13 mouse cellular contexts compared by ENCODE assay signal in genomic region chr13:113706183-113706582, GRCm38 (mm10). TPM values are rescaled to one million over a fixed set of nuclear protein-coding genes. Genes with fewer than 3 reads are reported as not detected.
DNase-seq lines count a peak whose midpoint lies in the region; ATAC-seq and TF ChIP-seq lines count a peak whose summit lies in the region.
"Had no signal": no experiment of that assay in that cellular context is flagged by ENCODE, and none has a peak within 500 bp of the region (broad histone marks: within the 10 kb centered on the region; RNA-seq: fewer than 3 reads in every experiment).

No protein-coding gene starts in this region.

- H3K27ac ChIP-seq in midbrain, embryonic 10.5 days (replicated peaks): peak overlapping the region; percentile 52
- H3K27ac ChIP-seq in midbrain, embryonic 16.5 days (ENCODE audit: low read length): no peak overlapping the region
- no peak overlapping the region for H3K27ac ChIP-seq in limb, embryonic 14.5 days (replicated peaks; ENCODE audit: low read depth, low read length)
- H3K27ac ChIP-seq: limb, embryonic 15.5 days had no signal

- no peak overlapping the region for H3K4me3 ChIP-seq in midbrain, embryonic 10.5 days
- no peak overlapping the region for H3K4me3 ChIP-seq in midbrain, embryonic 16.5 days (ENCODE audit: low read depth, low read length)
- no peak overlapping the region for H3K4me3 ChIP-seq in limb, embryonic 14.5 days (replicated peaks; ENCODE audit: low read length)
- H3K4me3 ChIP-seq: limb, embryonic 15.5 days had no signal

- H3K4me1 ChIP-seq in midbrain, embryonic 10.5 days: peaks cover 19% of the 10 kb centered on the region
- peaks cover 4% of the 10 kb centered on the region; the same call in 1 of the 2 replicates for H3K4me1 ChIP-seq in midbrain, embryonic 16.5 days (ENCODE audit: control insufficient read depth, insufficient read depth, low read length)
- H3K4me1 ChIP-seq in limb, embryonic 14.5 days (ENCODE audit: control insufficient read depth, insufficient read depth, low read length): no peaks in the 10 kb centered on the region
- H3K4me1 ChIP-seq: limb, embryonic 15.5 days had no signal

- no peak overlapping the region for H3K4me2 ChIP-seq in midbrain, embryonic 16.5 days (ENCODE audit: low read length)
- H3K4me2 ChIP-seq in limb, embryonic 14.5 days (replicated peaks; ENCODE audit: low read depth, low read length, severe bottlenecking): no peak overlapping the region
- H3K4me2 ChIP-seq: limb, embryonic 15.5 days had no signal

- peak; percentile 31 for DNase-seq in midbrain, embryonic 10.5 days (ENCODE audit: low spot score)
- peak; percentile 38 for DNase-seq in embryo, embryonic 9.5 days (ENCODE audit: extremely low spot score)
- DNase-seq in limb, embryonic 14.5 days (ENCODE audit: low spot score): peak; percentile 42
- peak; percentile 66 for DNase-seq in retina, embryonic 14.5 days (ENCODE audit: low spot score)
- DNase-seq in thymus, postnatal 36 days: no peak
- no peak for DNase-seq in heart, adult 9 months (ENCODE audit: low spot score in 2 of 2)
- DNase-seq in left cerebral cortex, postnatal 36 days (ENCODE audit: low spot score in 2 of 2): no peak
- DNase-seq: cerebellum, postnatal 25 days; lung, postnatal 14 days; right cerebral cortex, postnatal 25 days had no signal

- no peak for TF ChIP-seq POLR2A in limb, embryonic 14.5 days (IDR thresholded peaks at IDR 0.05; ENCODE audit: borderline replicate concordance, extremely low read depth, insufficient read depth, insufficient read length)

- intact Hi-C loops in left cerebral cortex, postnatal 36 days (cut with DNase I): no loop called here

- H3K36me3 ChIP-seq in midbrain, embryonic 10.5 days: no peaks in the 10 kb centered on the region
- H3K36me3 ChIP-seq in midbrain, embryonic 16.5 days (ENCODE audit: control insufficient read depth, insufficient read depth, low read length): no peaks in the 10 kb centered on the region
- H3K36me3 ChIP-seq in limb, embryonic 14.5 days (ENCODE audit: control insufficient read depth, insufficient read depth, low read length): no peaks in the 10 kb centered on the region
- H3K36me3 ChIP-seq: limb, embryonic 15.5 days had no signal

- 0 out of 2 replicates have a peak, but pooled peaks cover 3% of the 10 kb centered on the region for H3K9me3 ChIP-seq in midbrain, embryonic 10.5 days (replicated peaks)
- no peaks in the 10 kb centered on the region for H3K9me3 ChIP-seq in midbrain, embryonic 16.5 days (replicated peaks; ENCODE audit: control insufficient read depth, low read length, poor library complexity, severe bottlenecking)
- H3K9me3 ChIP-seq in limb, embryonic 14.5 days (ENCODE audit: control insufficient read depth, low read length): no peaks in the 10 kb centered on the region
- H3K9me3 ChIP-seq: limb, embryonic 15.5 days had no signal

- WGBS in midbrain, embryonic 10.5 days: 13% methylated on average over 4 of the region's 4 CpGs
- 7% methylated on average over 4 of the region's 4 CpGs for WGBS in midbrain, embryonic 16.5 days
- 20% methylated on average over 4 of the region's 4 CpGs for WGBS in limb, embryonic 14.5 days

- H3K27me3 ChIP-seq in midbrain, embryonic 10.5 days (ENCODE audit: low read depth, poor library complexity, severe bottlenecking): no peaks in the 10 kb centered on the region
- H3K27me3 ChIP-seq in midbrain, embryonic 16.5 days (ENCODE audit: control insufficient read depth, insufficient read depth, low read depth, low read length): no peaks in the 10 kb centered on the region
- no peaks in the 10 kb centered on the region for H3K27me3 ChIP-seq in limb, embryonic 14.5 days (ENCODE audit: control insufficient read depth, insufficient read depth, low read length)
- H3K27me3 ChIP-seq: limb, embryonic 15.5 days had no signal

- no peak for ATAC-seq in midbrain, embryonic 16.5 days
- peak; percentile 34; the same call in 1 of the 2 replicates for ATAC-seq in limb, embryonic 14.5 days (ENCODE audit: low FRiP score, low read depth)
- ATAC-seq: activated CD4-positive, CD25-positive, alpha-beta regulatory T cell, adult 4 months had no signal

- no peak overlapping the region for H3K9ac ChIP-seq in midbrain, embryonic 16.5 days (ENCODE audit: low read depth, low read length)
- H3K9ac ChIP-seq in limb, embryonic 14.5 days (ENCODE audit: low read depth, low read length, severe bottlenecking): no peak overlapping the region
- H3K9ac ChIP-seq: limb, embryonic 15.5 days had no signal

RNA-seq across cellular contexts. Expression of gene Hspb3, which starts 42.7 kb away (rescaled TPM):
- polyA plus RNA-seq in midbrain, embryonic 10.5 days (2016; fragmentation: Nextera tagmentation; extraction: Ambion mirVana): not detected in 2 replicates
- polyA plus RNA-seq in midbrain, embryonic 16.5 days (2015; fragmentation: Nextera tagmentation; extraction: Ambion mirVana): 0.47 TPM in 1 of 2 replicates, not detected in the other
- 13.0 and 13.8 TPM in 2 replicates for polyA plus RNA-seq in limb, embryonic 14.5 days (2012; rRNA removed)
- 8.2 and 15.3 TPM in 2 replicates for polyA plus RNA-seq in limb, embryonic 14.5 days (2014; fragmentation: Nextera tagmentation; extraction: Ambion mirVana)
- total RNA-seq in left cerebral cortex, postnatal 36 days (2021): 1 to 10 TPM; 9.1 to 9.6 TPM
- polyA plus RNA-seq: activated CD4-positive, CD25-positive, alpha-beta regulatory T cell, adult 4 months had no signal

Comparison
In these comparisons a context has a peak if more than half of its experiments do, and no peak if none do; other contexts are left out.
1. DNase-seq: peak in midbrain, embryonic 10.5 days (single experiment), embryo, embryonic 9.5 days (single experiment), limb, embryonic 14.5 days (single experiment) and retina, embryonic 14.5 days (single experiment); none in thymus, postnatal 36 days (0 of 2), heart, adult 9 months (0 of 2) and left cerebral cortex, postnatal 36 days (0 of 2).